Comparison of ENCODE assay signal across 18 mouse cellular contexts in genomic region chr10:104878246-104878645, GRCm38 (mm10).
"Had no signal": no experiment of that assay in that cellular context is flagged by ENCODE, and none has a peak within 500 bp of the region (broad histone marks: within the 10 kb centered on the region; RNA-seq: fewer than 3 reads in every experiment).

No protein-coding gene starts in this region.

- H3K36me3 ChIP-seq: liver, embryonic 12.5 days; midbrain, embryonic 10.5 days; midbrain, embryonic 12.5 days; neural tube, embryonic 13.5 days; neural tube, embryonic 15.5 days had no signal

- H3K4me1 ChIP-seq: liver, embryonic 12.5 days; midbrain, embryonic 10.5 days; midbrain, embryonic 12.5 days; neural tube, embryonic 13.5 days; neural tube, embryonic 15.5 days had no signal

- ATAC-seq: liver, embryonic 12.5 days; lung, postnatal 0 days; midbrain, embryonic 16.5 days had no signal

- H3K27me3 ChIP-seq: liver, embryonic 12.5 days; midbrain, embryonic 12.5 days; neural tube, embryonic 13.5 days; neural tube, embryonic 15.5 days had no signal

- H3K9ac ChIP-seq: liver, embryonic 12.5 days; liver, embryonic 14.5 days; midbrain, embryonic 12.5 days; neural tube, embryonic 13.5 days; neural tube, embryonic 15.5 days had no signal

- H3K4me3 ChIP-seq: liver, embryonic 12.5 days; midbrain, embryonic 10.5 days; midbrain, embryonic 12.5 days; myocyte; neural tube, embryonic 13.5 days; neural tube, embryonic 15.5 days had no signal

- DNase-seq: midbrain, embryonic 14.5 days; retina, postnatal 1 day; right cerebral cortex, adult 18-20 months; right cerebral cortex, postnatal 25 days; right cerebral cortex, postnatal 4 days; spleen, adult 18-20 months; thymus, adult 18-20 months; thymus, postnatal 14 days; thymus, postnatal 36 days had no signal

- H3K9me3 ChIP-seq: liver, embryonic 12.5 days; midbrain, embryonic 10.5 days; midbrain, embryonic 12.5 days; neural tube, embryonic 13.5 days; neural tube, embryonic 15.5 days had no signal

- H3K4me2 ChIP-seq: liver, embryonic 12.5 days; midbrain, embryonic 12.5 days; neural tube, embryonic 13.5 days; neural tube, embryonic 15.5 days had no signal

- H3K27ac ChIP-seq: liver, embryonic 12.5 days; liver, embryonic 14.5 days; midbrain, embryonic 10.5 days; midbrain, embryonic 12.5 days; neural tube, embryonic 13.5 days; neural tube, embryonic 15.5 days had no signal
